Mouse (Mus musculus) heart, adult 18-20 months (tissue): ENCODE results near the gene Stap2. TPM values are rescaled to one million over a fixed set of nuclear protein-coding genes. Genes with fewer than 3 reads are reported as not detected.

ENCODE experiments used
- DNase-seq, 2 experiments: peaks; one replicate each; pipeline ENCODE4 v3.0.0; 2021 to 2022; ENCODE audit warnings: mixed read lengths in 1 of 2
- total RNA-seq, 2 experiments: library from RNA; stranded (reverse); gene quantifications; 2 replicates each; pipeline ENCODE4 v1.2.3; 2021

Stap2 gene
- total RNA-seq, 2 experiments from 2014 or later, result 12.3 to 12.9 TPM

GRCm38 (mm10) chr17:56024931-56025330 lies 19.5 kb upstream of the Stap2 start:
- DNase-seq, result no peak

DNA sequence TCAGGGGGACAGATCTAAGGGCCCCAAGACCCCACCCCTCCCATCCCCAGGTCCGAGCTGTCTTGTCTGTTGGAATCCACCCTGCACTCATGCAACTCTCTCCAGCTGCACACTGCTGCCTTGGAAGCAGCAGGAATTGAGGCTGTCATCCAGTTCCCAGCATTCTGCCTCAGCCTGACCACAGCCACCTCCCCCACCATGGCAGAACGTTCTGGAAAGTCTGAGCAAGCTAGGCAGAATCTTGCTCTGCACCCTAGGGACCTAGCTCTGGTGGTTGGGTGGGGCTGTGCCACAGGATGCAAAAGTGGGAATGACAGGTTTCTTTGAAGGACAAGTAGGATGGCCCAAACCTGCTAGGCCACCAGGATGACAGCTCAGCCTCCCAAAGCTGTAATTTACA lies 19.1 kb upstream of the Stap2 start:
- DNase-seq, result no peak

GRCm38 (mm10) chr17:56023386-56023785 lies 18.0 kb upstream of the Stap2 start:
- peak in 1 of 2 experiments; percentile 58 for DNase-seq

DNA sequence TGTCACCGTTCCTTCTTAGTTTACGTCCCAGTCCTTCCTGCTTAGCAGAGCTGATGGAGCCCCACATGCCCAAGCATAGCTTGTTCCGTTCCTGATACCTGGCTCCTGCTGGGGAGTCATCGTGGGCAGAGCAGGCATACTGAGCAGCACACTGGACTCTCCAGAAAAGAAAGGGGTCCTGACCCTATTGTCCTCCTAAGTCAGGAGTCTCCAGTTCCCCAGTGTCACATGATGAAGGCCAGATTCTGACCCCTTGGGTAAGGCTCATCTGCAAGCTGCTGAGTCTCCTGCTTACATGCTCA lies 17.6 kb upstream of the Stap2 start:
- DNase-seq, result no peak

GRCm38 (mm10) chr17:56022131-56022988 lies 17.0 kb upstream of the Stap2 start:
- DNase-seq, result no peak

- no peak for DNase-seq
These were observed 16.0 kb upstream of the Stap2 start for GRCm38 (mm10) chr17:56021161-56021910.

- DNase-seq, result no peak
These were observed 15.2 kb upstream of the Stap2 start for GRCm38 (mm10) chr17:56020400-56021084.

DNA sequence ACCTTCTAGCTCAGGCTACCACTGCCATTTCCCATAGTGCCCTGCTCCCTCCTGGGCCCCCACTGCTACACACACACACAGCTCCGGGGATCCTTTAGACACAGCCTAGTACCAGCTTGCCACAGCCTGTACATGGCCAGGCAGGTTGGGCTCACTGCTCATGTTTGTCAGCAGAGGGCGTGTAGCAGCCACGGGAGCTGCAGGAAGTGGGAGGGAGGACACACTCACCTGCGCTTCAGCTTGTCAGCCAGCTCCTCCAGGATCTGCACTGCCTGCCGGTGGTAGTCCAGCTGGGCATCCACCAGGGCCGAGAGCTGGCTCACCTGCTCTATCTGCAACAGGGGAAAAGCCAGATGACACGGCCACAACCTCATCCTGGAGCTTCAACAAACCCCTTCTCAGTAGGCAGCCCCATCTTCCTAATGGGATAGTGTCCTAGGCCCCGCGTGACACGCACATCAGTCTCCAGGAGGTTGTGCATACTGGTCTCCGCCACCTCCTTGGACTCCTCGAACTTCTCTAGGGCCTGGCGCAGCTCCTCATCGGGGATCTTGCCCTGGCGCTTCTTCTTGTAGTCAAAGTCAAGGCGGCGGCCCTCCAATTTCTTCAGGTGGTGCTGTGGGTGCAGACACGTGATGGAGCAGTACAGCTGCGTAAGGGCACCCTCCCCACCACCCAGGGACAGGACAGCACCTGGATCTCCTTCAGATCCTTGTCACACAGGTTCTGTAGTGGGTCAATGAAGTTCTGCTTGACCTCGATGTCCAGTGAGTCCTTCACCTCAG lies 13.2 kb upstream of the Stap2 start:
- no peak for DNase-seq

- DNase-seq, result no peak
These were observed 12.5 kb upstream of the Stap2 start for GRCm38 (mm10) chr17:56017848-56018247.

GRCm38 (mm10) chr17:56016793-56017785 lies 11.7 kb upstream of the Stap2 start:
- no peak for DNase-seq

DNA sequence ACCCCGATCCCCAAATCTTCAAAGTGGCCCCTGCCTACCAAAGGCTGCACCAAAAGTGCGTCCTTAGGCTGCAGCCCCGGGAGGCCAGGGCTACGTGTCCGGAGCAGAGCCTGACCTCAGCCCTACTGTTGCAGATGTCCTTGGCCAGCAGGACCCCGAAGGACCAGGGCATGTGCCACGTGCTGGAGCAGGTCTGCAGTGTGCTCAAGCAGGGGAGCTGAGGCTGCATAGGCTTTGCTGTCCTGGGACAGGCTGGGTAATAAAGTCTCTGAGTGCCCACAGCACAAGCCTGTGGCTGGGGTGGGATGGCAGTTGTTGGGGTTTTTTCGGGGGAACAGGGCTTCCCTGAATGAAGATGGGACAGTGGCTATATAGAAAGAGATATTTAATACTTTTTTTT lies 11.0 kb upstream of the Stap2 start:
- no peak for DNase-seq

- DNase-seq, result no peak
These were observed 9.9 kb upstream of the Stap2 start for GRCm38 (mm10) chr17:56015293-56015692.

- no peak for DNase-seq
These were observed 6.1 kb upstream of the Stap2 start for GRCm38 (mm10) chr17:56011441-56011840.

DNA sequence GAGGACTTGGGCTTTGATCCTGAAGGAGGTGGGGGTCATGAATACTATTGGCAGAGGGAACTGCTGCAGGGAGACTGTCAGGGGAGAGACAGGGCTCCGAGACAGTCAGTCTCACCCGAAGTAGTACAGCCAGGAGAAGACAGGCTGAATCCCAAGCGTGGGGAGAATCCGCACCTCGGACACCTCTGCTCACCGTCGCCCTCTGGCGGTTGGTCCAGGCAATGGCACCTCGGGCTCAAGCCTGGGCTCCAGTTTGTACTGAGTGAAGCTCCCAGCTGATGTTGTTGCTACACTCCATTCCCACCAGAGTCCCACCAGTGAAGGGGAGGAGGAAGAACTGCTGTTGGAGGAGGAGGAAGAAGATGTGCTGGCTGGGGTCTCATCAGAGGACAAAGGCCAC lies 5.3 kb upstream of the Stap2 start:
- peak; percentile 68 to 90 for DNase-seq

DNA sequence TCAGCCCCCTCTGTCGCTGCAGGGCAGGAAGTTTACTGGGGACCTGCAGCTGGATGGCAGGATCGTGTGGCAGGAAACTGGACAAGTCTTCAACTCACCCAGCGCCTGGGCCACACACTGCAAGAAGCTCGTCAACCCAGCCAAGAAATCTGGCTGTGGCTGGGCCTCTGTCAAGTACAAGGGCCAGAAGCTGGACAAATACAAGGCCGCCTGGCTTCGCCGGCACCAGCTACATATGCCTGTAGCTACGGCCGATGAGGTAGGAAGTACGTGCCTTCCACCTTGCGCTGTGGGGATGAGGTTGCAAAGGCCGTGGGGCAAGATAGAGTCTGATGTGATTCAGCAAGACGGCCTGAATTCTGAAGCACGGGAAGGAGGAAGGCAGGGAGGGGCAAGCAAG lies 4.9 kb upstream of the Stap2 start:
- no peak for DNase-seq

DNA sequence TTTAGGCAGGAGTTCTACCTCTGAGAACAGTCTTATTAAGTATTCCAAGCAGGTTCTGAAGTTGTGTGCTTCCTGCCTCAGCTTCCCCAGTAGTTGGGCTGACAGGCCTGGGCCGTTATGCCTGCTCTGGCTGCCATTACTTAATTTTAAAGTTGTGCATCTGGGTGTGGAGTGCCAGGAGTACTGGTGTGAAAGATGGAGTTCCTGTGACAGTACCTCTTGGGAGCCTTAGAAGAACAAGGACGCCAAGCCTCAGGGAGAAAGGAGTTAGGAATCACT lies 4.5 kb upstream of the Stap2 start:
- no peak for DNase-seq

DNA sequence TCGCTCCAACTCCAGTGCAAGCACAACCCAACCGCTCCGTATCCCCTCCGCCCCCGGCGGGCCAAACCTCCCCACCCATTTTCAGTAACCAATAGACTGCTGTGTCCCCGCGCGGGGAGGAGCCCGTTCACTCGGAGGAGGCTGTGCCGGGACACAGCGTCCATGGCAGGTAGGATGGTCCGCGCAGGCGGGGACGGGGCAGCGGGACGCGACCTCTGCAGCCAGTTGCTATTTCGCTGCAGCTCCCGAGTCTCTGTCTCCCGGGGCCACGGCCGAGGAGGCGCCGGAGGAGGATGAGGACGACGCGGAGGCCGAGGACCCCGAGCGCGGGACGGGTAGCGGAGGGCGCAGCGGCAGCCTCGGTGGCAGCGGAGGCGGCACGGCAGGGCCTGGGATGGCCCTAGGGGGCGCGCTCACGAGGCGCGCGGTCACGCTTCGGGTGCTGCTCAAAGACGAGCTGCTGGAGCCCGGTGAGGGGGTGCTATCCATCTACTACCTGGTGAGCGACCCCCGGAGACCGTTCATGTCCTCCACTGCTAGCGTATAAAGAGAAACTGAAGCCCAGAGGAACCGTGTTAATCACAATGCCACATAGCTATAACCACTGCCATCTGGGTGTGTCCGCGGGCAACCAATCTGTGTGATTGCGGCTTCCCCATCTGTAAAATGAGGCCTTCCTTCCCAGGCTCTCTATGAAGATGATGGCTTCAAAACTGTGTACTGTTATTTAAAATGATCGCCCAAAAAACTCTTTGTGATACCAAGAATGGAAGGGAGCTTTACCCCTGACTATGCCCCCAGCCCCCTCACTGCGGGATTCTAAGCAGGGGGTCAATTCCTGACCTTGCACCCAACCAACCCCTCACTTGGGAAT lies 3.9 kb upstream of the Stap2 start:
- peak; percentile 94 to 96 for DNase-seq

GRCm38 (mm10) chr17:56008356-56009087 lies 3.1 kb upstream of the Stap2 start:
- DNase-seq, result peak; percentile 94 to 97
